Mouse (Mus musculus) layer of hippocampus, postnatal 25 days (tissue): Measurements from ENCODE around the gene Elmsan1. TPM values are rescaled to one million over a fixed set of nuclear protein-coding genes. Genes with fewer than 3 reads are reported as not detected.
"Not testable (repeated sequence)": the region's sequence is repeated elsewhere in the genome, so short reads cannot be mapped to it uniquely, and the experiment has no call there.

Source experiments
- DNase-seq, 2 experiments: peaks; one replicate each; pipeline ENCODE4 v3.0.0; 2022; ENCODE audit warnings: mixed read lengths in 2 of 2, low spot score in 1 of 2; ENCODE audit errors: extremely low spot score in 1 of 2
- total RNA-seq, 2 experiments: library from RNA; stranded (reverse); gene quantifications; 2 replicates each; pipeline ENCODE4 v1.2.3; 2021

Elmsan1 gene
- total RNA-seq, result 10 to 100 TPM; 21.0 to 21.7 TPM

DNA sequence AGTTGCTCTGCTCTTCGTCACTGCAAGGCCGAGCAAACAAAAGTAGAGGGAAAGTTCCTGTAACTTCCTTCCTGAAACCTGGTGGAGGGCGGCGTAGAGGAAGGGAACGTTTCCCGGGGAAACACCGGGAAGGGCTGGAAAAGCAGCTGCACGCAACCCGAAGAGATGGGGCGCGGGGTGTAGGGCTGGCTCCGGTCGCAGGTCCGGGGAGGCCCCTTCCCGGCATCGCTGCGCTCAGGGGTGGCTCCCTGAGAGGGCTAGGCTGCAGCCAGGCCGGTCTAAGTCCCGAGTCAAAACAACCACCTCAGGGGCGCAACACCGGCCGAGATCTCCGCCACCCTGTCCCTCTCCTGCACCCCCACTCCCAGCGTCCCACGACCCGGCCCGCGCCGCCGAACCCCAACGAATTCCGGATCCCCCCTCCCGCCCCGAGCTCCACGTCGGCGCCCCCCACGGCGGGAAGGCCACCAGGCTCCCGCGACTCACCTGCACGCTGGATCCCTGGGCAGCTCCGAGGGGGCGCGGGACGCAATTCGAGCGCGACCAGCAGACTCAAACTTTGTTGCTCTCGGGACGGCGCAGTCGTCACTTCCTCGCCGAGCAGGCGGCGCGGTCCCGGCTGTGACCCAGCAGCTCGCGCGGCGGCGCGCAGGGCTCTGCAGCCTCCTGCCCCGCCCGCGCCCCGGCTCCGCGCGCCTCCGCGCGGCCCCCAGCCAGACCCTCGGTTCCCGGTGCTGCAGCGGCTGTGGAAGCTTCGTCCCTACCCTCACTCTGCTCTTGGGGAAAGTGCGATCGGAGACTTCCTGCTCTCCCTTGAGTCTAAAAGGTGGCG, at the start of gene Elmsan1:
Elmsan1 (minus strand) TSS at position 593 of the 832 bp plus-strand sequence.
- DNase-seq, result peak; percentile 49 to 54

DNA sequence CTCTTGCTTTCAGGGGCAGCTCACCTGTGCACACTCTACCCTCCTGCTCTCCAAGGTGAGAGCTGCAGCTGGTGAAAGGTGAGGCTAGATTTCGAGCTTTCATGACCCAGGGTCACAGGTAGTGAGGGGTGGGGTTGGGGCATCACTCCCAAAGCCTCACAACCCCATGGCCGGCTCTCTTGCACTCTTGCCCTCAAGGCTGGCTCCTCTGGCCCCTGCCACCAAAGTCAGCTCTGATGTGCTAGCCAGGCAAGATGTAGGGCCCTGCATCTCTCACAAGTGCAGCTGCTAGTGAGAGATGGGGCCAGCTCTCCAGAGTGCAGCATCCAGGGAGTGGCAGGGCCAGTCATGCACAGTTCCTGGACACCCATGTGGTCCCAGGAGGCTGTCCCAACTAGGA, 48.6 kb upstream of the Elmsan1 start:
- no peak for DNase-seq

DNA sequence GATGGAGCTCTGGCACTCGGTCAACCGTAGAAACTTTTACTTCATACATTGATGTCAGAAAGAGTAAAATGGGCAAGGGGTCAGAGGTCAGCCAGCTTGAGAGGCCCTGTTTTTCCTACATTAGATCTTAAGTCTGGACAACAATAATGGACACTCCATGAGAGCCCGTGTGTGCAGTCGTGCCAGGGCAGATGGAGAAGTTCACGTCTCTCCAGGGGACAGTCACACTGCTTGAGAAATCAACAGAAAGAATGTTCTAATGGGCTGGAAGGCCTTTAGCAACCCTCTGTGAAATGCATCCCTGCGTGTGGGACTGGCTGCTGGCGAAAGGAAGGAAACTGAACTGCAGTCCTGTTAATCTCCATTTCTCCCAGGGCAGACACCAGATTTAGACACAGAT, 41.7 kb upstream of the Elmsan1 start:
- DNase-seq, result no peak

DNA sequence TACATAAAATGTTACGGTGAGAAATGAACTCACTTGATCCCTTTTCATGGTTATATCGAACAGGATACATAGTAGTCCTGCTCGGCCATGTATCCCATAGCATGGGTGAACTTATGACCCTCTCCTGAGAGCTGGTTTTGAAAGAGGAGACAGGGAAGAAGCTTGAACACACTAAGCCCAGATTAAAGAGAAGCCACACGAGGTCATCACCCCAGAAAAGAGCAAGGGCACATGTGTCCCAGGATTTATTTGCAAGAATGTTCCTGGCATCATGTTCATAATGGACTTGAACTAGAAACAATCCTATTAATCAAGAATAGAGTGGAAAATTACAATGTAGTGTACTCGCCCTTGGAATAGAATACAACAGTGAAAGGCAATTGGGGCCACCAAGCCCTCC, 36.2 kb upstream of the Elmsan1 start:
- DNase-seq, result no peak

DNA sequence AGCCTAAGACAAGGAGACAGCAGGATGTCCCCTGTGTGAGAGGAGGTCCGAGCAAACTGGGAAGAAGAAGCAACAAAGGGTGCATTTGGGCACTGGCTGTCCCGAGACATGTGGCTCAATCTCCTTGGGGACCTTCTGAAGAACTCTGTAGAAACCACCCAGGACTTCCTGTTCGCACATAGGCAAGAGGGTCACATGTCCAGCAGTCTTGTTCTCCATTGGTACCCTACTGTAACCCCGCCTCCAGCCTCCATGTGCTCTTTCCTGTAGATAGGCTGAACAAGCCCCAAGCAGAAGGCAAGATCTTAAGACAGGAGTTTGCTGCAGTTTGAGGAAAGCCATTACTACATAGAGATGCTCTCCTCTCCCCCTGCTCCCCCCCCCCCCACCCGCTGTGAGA, 34.1 kb upstream of the Elmsan1 start:
- no peak for DNase-seq

DNA sequence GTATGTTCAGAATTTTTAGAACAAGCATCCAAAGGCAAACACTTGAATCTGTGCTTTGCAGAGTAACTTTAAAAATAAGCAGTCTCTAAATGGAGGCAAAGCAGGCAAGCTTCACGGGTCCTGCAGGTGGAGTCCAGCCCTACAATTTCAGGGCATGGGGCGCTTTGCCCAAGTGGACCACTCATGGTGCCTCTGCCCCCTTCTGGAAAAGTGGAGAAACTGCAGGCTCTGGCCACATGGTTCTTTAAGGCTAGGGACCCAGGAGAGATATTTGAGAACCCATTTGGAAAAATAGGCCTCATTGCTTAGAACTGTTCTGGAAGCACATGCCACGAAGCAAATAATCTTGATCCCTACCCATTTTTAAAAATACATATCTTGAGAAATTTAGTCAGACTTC, 30.5 kb upstream of the Elmsan1 start:
- DNase-seq, result peak; percentile 10 to 51

DNA sequence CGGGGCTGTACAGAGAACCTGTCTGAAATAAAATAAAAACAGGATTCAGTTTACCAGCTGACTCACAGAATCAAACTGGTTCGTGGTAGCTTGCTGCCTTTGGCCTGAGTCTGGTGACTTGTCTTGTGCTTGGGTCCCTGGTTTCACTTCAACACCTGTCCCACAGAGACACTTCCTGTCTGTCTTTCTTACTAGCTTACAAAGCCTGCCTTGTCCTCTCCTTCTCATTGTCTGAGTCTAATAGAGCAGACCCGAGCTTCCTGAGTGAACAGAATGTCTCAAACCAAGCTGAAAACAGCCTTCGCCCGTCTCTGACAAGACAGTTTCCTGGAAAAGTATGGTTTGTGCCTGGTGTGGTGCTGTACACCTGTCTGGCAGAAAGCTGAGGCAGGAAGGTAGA, 27.0 kb upstream of the Elmsan1 start:
- no peak for DNase-seq

DNA sequence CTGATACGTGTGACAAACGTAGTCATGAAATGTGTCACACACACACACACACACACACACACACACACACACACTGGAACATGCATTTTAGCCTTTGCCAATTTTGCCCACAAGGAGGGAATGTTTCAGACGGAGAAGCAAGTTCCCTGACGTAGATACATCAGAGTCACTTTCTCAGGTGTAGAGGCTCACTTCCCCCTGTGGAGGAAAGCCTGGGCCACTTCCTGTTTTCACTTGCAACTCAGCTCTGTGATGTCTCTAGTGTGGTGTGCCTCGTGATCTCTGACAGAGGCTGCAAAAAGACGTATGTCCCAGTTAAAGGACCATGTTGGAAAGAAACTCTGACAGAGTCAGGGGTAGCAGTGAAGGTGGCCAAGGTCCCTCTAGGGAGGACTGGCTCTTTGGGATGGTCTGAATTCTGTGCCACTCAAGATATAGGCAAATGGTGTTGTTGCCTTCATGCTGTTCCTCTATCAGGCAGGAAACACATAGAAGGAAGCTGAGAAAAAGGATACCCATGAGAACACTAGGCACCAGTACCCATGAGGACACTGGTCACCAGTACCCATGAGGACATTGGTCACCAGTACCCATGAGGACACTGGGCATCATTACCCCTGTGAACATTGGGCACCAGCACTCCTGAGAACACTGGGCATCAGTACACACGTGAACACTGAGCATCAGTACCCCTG, 24.5 kb upstream of the Elmsan1 start:
- DNase-seq, result no peak

DNA sequence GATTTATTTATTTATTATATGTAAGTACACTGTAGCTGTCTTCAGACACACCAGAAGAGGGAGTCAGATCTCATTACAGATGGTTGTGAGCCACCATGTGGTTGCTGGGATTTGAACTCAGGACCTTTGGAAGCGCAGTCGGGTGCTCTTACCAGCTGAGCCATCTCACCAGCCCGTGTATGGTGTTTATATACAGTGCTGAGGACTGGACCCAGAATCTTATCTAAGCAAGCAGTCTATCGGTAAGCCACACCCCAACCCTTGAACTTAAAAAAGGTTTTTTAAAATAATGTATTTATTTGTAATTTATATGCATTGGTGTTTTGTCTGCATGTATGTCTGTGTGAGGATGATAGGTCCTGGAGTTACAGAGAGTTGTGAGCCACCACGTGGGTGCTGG, 18.4 kb upstream of the Elmsan1 start:
- not testable (repeated sequence) for DNase-seq

DNA sequence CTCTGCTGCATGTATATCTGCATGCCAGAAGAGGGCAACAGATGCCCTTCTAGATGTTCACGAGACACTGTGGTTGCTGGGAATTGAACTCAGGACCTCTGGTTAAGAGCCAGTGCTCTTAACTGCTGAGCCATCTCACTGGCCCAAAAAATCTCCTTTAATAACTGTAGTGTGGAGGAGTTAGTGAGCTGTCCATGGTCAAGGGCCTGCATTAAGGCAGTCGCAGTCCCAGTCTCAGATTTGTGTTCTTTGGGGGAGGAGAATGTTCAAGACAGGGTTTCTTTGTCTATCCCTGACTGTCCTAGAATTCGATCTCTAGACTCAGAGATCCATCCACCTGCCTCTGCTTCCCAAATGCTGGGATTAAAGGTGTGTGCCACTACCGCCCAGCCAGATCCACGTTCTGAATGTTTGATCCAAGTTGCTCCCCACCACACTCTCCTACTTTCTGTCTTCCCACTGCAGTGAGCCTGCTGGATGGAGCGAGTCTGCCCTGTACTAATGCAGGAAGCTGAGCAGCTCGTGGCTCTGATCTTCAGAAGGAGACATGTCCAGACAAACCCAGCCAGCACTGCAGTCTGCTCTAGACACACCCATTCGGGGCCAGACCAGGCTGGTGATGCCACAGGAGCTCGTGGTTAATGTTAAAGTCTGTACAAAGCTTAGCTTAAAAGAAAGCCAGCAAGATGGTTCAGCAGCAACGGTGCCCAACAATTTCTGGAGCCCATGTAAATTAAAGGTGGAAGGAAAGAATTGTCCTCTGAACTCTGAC, 17.5 kb upstream of the Elmsan1 start:
- no peak for DNase-seq

DNA sequence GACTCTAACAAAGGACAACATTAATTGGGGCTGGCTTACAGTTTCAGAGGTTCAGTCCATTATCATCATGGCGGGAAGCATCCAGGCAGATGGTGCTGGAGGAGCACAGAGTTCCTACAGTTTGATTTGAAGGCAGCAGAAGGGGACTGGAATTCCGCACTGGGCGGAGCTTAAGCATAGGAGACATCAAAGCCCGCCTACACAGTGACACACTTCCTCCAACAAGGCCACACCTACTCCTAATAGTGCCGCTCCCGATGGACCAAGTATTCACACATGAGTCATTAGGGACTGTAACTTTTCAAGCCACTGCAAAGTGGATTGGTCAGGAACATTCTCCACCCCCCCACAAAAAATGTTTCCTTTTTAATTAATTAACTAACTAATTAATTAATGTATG, 16.9 kb upstream of the Elmsan1 start:
- no peak for DNase-seq

DNA sequence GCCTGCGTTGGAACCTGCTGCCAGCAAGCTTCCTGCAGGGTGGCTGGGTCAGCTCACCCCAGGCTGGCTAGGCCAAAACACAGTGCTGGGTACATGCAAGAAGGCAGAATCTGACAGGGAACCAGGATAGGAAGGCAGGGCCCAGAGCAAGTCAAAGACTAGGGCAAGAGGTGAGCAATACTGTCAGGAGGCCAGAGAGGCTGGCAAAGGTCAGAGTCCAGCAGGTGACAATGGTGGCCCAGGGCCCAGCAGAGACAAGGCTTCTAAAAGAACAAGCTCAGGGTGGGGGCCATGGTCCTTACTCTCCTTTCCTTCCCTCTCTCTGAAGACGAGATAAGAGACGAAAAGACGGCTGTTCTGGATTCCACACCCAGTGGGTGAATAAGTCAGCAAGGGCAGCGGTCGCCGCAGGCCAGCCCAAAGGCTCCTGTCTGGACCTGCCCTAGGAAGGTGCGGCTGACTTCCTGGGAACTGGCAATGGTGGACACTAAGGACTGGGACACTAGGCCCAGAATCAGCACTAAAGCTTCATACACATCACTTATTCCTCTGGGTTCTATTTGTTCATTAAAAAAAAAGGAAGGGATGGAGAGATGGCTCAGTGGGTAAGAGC, 14.9 kb upstream of the Elmsan1 start:
- DNase-seq, result no peak

DNA sequence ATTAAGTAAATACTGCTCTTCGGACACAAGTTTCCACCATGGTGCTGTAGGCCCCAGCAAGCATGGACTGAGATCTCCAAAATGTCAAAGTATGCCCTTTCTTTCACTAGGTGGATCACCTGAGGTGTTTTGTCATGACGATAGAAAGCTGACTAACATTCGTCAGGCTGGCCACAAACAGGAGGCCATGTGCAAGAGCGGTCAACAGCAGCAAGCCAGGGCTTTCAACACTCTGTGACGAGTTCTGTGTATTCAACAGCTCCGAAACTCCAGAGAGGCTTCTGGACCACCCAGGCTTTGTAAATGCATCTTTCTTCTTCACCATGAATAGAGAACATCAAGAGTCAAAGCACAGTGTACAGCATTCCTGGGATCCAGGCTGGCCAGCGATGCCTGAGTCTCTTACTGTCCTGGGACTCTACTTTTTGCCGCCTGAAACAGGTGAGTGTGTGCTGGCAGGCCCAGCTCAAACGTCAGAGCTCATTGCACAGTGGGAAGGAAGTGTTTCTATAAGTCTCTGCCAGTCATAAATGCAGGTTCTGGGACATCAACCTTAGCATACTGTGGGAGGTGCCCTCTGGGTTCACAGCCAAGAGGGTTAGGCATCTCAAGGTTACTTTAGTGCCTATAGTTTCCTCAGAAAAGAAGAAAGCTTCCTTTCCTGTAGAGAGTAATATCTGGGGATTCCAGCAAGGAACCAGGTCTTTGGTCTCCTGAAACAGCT, 7.6 kb upstream of the Elmsan1 start:
- DNase-seq, result no peak

DNA sequence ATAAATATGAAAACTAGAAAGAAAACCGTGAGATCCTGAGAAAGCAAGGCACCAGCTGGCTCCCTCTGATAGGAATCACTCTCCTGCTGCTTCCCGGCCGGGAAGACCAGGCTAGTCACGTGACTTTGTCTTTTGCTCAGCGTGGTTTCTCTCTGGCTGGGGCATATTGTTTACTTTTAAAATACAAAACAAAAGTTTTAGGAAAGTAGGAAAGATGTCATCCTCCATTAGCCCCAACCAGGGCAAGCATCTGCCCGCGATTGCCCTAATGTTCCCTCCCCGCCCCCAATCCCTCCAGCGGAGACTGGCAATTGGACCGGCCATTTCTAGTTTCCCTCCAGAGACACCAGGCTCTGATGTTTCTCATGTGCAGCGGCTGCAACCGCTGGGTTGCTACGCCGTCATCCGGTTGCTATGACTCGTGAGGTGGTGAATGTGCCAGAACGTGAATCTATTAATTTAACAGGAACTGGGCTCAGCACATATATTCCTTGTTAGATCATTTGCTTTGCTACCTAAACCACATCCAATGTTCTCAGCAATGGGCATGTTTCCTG, 3.8 kb upstream of the Elmsan1 start:
- DNase-seq, result no peak

DNA sequence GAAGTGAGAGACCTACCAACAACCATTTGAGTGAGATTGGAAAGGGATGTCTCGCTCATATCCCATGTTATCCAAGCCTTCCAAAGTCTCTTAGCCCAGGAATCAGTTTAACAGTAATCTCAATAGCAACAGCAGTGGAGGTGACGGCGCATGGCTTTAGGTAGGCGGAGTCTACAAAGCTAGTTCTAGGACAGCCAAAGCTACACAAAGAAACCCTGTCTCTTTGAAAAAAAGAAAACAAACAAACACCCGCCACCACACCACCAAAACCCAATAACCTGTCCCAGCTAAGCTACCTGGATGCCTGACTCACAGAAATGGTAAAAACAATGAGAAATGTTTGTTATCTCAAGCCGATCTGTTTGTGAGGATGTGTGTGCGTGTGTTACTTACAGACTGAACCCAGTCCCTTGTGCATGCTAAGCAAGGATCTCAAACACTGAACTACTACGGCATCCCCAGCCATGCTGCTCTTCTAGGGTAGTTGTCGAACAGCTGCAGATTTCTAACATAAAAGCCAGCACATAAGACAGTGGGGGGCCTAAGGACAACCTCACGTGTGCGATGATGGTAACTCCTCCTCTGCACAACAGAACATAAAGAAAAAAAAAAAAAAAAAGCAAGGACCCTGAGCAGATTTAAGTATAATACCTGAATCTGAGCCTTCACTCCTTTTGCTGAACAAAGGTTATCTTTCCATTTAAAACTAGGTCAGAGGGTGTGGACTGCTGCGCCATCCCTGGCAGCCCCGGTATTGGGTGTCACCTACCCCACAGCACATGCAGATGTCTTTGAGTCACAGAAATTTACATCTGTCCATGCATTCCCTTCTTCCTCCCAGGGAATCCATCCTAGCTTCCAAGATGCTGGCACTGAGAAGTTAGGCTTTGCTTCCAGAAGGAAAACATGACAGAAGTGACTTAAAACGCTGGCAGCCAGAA, 2.5 kb upstream of the Elmsan1 start:
- DNase-seq, result no peak

DNA sequence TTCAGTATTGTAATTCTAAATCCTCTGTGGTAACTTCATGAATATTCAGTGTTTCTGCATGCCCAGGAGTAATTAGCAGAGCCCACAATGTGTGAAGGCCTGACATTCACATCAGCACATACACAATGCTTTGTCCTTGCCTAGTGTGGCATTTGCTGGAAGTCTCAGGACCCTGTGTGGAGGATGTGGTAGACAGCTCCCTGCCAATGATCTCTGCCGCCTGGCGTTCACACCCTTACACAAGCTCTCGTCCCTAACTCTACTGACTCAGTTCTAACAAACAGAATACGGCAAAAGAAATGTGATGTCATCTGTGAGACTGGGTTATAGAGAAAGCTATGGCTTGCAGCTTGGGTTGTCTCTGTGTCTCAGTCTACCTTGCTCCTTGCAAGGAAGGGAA, 1.8 kb upstream of the Elmsan1 start:
- no peak for DNase-seq

DNA sequence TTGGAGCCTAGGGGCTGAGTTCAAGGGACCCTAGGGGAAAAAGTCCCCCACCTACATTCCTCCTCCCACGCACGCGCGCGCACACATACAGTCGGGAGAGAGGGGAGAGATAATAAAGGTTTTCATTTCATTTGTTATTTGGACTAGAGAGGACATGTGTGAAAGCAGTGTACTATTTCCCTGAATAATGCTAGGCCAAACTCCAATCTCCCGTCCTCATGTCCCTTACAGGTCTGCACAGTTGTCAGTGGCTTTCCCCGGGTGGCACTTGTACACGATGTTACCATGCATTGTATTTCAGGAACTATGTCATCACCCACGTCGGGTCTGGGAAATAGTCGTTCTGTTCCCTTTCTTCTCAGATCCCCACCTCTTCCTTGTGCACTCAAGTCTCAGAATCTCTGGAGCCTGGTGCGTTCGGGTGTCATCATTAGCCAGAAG, 460 bp upstream of the Elmsan1 start:
- DNase-seq, result no peak

DNA sequence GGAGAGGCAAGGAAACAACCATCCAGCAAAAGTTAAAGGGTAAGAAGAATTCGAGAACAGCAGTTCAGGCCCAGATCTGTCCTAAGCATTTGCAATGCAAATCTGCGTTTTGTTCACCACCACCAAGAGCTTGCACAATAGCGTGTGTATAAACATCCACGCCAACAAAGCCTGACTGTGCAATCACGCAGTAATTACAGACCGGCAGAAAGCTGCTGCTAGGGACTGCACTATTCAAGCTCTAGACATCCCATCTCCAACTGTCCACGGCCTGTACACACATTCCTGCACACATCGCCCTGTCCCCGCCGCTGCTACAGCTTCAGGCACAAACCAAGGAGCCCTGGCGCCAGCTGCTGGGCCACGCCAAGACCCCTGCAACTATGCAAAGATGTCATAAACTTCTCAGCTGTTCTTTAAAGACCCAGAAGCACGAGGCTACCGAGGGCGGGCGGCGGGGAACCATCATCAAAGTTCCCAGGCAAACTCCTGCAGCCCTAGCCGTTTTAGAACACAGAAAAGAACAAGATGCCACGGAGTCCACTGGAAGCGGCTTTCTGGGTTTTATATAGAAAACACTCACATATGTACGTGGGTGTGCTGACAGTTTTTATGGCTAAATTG, 1.1 kb downstream of the Elmsan1 start:
- no peak for DNase-seq
